Mouse (Mus musculus) heart, adult 10 weeks (tissue): ENCODE results near the gene Gm39566. TPM values are rescaled to one million over a fixed set of nuclear protein-coding genes. Genes with fewer than 3 reads are reported as not detected.

Experiments
- polyA plus RNA-seq: library from polyadenylated mRNA; stranded (reverse); fragments of 350-450 nt; fragmentation: Illumina TruSeq; extraction: RNeasy Lipid Tissue Mini Kit (QIAGEN cat#74804); gene quantifications from one replicate; pipeline ENCODE4 v1.2.3, GENCODE M21; 2014; ENCODE audit warnings: low read depth, low replicate concordance

Gene Gm39566
- polyA plus RNA-seq = not detected

DNA sequence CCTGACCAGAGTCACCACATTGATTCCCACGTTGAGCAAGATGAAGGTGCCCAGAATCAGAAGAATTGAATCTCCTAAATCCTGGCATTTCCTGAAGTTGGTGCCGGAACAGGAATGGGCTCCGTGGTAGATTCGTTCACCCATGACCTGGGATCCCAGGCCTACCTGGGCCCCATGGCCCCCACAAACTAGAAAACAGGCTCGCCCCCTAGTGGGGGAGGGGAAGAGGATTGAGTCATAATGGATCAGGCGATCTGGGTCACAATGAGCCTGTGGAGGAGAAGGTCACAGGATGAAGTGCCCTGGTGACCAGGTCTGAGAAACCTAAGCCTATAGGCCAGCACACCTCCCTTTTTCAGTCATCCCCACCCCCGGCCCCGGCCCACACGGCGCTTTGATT, at the start of gene Gm39566:
Gene Gm39566 (minus strand): TSS at position 144 of the 400 bp plus-strand sequence.

GRCm38 (mm10) chr11:69858113-69858998, 43.3 kb upstream of the Gm39566 start, which contains the start of gene Tnk1:
Gene Tnk1 (minus strand): TSS chr11:69858730.

GRCm38 (mm10) chr11:69846198-69846680, 31.1 kb upstream of the Gm39566 start, which contains the start of gene Plscr3:
Gene Plscr3 (plus strand): TSS chr11:69846376.

GRCm38 (mm10) chr11:69837952-69838713, 23.0 kb upstream of the Gm39566 start, which contains the start of gene Tmem256:
Gene Tmem256 (plus strand): TSS chr11:69838514.

GRCm38 (mm10) chr11:69837604-69837951, 22.5 kb upstream of the Gm39566 start, which contains the start of gene Nlgn2:
Gene Nlgn2 (minus strand): TSS chr11:69837784.

GRCm38 (mm10) chr11:69822080-69822479, 7.0 kb upstream of the Gm39566 start, which contains the start of gene Spem1:
Gene Spem1 (minus strand): TSS chr11:69822180.

GRCm38 (mm10) chr11:69818365-69818764, 3.3 kb upstream of the Gm39566 start, which contains the start of gene Spem2:
Gene Spem2 (minus strand): TSS chr11:69818465.

GRCm38 (mm10) chr11:69804972-69805909, 9.9 kb downstream of the Gm39566 start, which contains the start of gene Tmem102:
Gene Tmem102 (minus strand): TSS chr11:69805624.

GRCm38 (mm10) chr11:69801379-69801977, 13.6 kb downstream of the Gm39566 start, which contains the start of gene Fgf11:
Gene Fgf11 (minus strand): TSS chr11:69801857.

DNA sequence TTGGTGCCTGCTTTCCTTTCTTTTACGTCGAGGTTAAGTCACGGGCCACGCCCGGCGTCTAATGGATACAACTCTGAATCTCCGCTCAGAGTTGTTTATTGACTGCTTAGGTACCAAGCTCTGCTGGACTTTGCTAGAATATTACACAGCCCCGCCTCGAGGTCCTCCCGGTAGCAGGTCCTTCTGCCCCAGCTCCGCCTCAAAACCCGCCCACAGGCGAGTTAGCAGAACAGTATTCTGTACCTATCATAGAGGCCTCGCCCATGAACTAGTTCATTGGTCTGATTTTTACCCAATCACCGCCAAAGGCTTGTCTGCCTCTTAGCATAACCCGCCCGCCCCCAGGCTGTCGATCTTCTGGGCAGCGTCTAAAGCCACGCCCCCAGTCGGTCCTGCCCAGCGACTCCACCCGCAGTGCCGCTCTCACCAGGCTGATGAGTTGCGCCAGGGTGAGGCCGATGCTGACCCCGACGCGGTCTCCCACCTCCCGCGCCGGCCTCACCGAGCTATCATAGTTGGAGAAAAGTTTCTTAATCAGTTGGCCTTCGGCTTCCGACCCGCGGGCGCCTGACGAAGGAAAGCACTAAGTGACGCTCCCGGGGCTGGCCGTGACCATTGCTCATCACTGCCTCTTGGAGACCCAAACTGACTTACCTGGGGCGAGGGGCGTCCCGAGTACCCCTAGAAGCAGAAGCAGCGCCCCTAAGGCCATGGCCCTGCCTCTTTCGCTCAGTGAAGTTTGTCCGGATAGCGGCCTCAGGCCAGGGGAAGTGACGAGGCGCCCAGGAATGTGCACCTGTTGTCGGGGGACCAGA, 19.7 kb downstream of the Gm39566 start, which contains the start of gene Chrnb1:
Gene Chrnb1 (minus strand): TSS at position 776 of the 815 bp plus-strand sequence.

DNA sequence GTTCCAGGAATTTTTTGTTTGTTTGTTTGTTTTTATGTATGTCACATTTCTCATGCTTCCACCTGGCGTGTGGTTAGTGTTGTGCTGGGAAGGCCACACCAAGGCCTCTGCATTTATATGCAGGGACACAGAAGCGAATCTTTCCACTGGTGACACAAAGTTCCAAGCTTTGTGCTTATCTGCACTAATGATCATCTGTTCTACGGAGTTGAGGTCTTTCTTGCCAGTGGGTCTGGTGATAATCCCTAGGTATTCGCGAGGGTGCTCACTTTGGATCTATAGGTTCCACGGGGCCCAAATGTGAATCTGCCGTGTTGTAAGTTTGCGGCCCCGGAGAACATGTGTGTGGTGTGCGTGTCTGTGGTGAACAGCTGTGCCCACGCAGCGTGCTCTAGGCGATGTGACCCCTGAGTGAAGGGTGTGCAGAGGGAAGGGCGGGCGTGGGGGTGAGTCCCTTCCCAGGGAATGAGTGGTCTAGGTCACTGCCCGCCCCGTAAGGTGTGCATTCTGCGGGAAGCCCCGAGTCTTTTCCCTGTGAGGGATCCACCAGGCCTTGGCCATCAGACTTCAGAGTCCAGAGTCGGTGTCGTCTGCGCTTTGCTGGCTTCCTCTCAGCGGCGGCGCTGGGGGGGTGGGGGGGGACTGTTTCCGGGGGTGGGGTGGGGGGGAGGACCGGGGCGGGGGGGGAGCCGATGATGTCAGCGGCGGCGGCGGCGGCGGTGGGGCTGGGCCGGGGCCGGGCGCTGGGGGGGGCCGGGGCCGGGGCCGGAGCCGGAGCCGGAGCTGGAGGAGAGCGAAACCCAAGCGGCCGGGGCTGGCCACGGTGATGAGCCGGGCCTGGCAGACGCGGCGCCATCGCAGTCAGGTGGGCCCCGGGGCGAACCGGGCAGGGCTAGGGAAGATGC, 49.6 kb downstream of the Gm39566 start, which contains the start of gene Zbtb4:
Gene Zbtb4 (plus strand): TSS at position 692 of the 905 bp plus-strand sequence.

DNA sequence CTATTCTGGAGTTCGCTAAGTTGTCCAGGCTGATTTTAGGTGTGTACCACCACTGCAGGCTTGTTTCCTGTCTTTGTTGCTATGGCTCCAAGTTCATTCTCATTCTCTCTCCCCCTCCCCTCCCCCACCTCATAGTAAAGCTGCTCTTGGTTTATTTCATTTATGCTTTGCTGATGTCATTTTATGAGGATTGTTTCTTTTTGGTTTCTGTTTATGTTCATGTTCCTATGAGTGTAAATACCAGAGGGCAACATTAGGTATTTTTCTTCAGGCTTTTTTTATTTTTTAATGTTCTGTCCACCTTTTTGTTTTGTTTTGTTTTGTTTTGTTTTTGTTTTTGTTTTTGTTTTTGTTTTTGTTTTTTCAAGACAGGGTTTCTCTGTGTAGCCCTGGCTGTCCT, 53.2 kb downstream of the Gm39566 start, which contains the start of gene Slc35g3:
Gene Slc35g3 (minus strand): TSS at position 101 of the 400 bp plus-strand sequence.

Other genes starting within 250 kb of the Gm39566 start
- 7.1 TPM for gene Wrap53, start 235.0 kb downstream of the Gm39566 start, polyA plus RNA-seq
- gene Trp53, start 234.9 kb downstream of the Gm39566 start, polyA plus RNA-seq = 15.7 TPM
- 18.5 TPM for gene Atp1b2, start 209.4 kb downstream of the Gm39566 start, polyA plus RNA-seq
- gene Shbg, start 197.4 kb downstream of the Gm39566 start, polyA plus RNA-seq = not detected
- gene Sat2, start 193.3 kb downstream of the Gm39566 start, polyA plus RNA-seq = 7.8 TPM
- 102 TPM for gene Fxr2, start 182.3 kb downstream of the Gm39566 start, polyA plus RNA-seq
- not detected for gene Sox15, start 160.0 kb downstream of the Gm39566 start, polyA plus RNA-seq
- gene Mpdu1, start 152.7 kb downstream of the Gm39566 start, polyA plus RNA-seq = 26.2 TPM
- 10.7 TPM for gene Cd68, start 149.1 kb downstream of the Gm39566 start, polyA plus RNA-seq
- gene Eif4a1, start 142.9 kb downstream of the Gm39566 start, polyA plus RNA-seq = 274 TPM
- 55.9 TPM for gene Senp3, start 133.2 kb downstream of the Gm39566 start, polyA plus RNA-seq
- 3.4 TPM for gene Tnfsf13, start 129.5 kb downstream of the Gm39566 start, polyA plus RNA-seq
- 19.9 TPM for gene Tnfsf12, start 119.4 kb downstream of the Gm39566 start, polyA plus RNA-seq
- gene Tnfsfm13, start 119.2 kb downstream of the Gm39566 start, polyA plus RNA-seq = 10.4 TPM
- gene Polr2a, start 56.7 kb downstream of the Gm39566 start, polyA plus RNA-seq = 20.8 TPM
- not detected for gene Slc35g3, start 53.3 kb downstream of the Gm39566 start, polyA plus RNA-seq
- gene Zbtb4, start 49.4 kb downstream of the Gm39566 start, polyA plus RNA-seq = 24.0 TPM
- gene Chrnb1, start 19.4 kb downstream of the Gm39566 start, polyA plus RNA-seq = 7.0 TPM
- 3.8 TPM for gene Fgf11, start 13.4 kb downstream of the Gm39566 start, polyA plus RNA-seq
- gene Tmem102, start 9.7 kb downstream of the Gm39566 start, polyA plus RNA-seq = not detected
- gene Spem2, start 3.2 kb upstream of the Gm39566 start, polyA plus RNA-seq = not detected
- gene Spem1, start 6.9 kb upstream of the Gm39566 start, polyA plus RNA-seq = not detected
- gene Nlgn2, start 22.5 kb upstream of the Gm39566 start, polyA plus RNA-seq = 5.0 TPM
- gene Tmem256, start 23.2 kb upstream of the Gm39566 start, polyA plus RNA-seq = 282 TPM
- gene Plscr3, start 31.1 kb upstream of the Gm39566 start, polyA plus RNA-seq = 23.8 TPM
- not detected for gene Tnk1, start 43.4 kb upstream of the Gm39566 start, polyA plus RNA-seq
- gene Tmem95, start 62.7 kb upstream of the Gm39566 start, polyA plus RNA-seq = not detected
- gene Kctd11, start 66.1 kb upstream of the Gm39566 start, polyA plus RNA-seq = 4.2 TPM
- gene Acap1, start 80.2 kb upstream of the Gm39566 start, polyA plus RNA-seq = 0.81 TPM
- 2.9 TPM for gene 2810408A11Rik, start 85.7 kb upstream of the Gm39566 start, polyA plus RNA-seq
- gene Neurl4, start 85.8 kb upstream of the Gm39566 start, polyA plus RNA-seq = 37.7 TPM
- gene Gps2, start 98.6 kb upstream of the Gm39566 start, polyA plus RNA-seq = 44.4 TPM
- 482 TPM for gene Eif5a, start 106.7 kb upstream of the Gm39566 start, polyA plus RNA-seq
- gene Ybx2, start 120.5 kb upstream of the Gm39566 start, polyA plus RNA-seq = 32.3 TPM
- 385 TPM for gene Slc2a4, start 132.9 kb upstream of the Gm39566 start, polyA plus RNA-seq
- 0.58 TPM for gene Cldn7, start 149.5 kb upstream of the Gm39566 start, polyA plus RNA-seq
- gene Ctdnep1, start 165.9 kb upstream of the Gm39566 start, polyA plus RNA-seq = 146 TPM
- 52.8 TPM for gene Elp5, start 167.2 kb upstream of the Gm39566 start, polyA plus RNA-seq
- 418 TPM for gene Gabarap, start 175.8 kb upstream of the Gm39566 start, polyA plus RNA-seq
- 25.3 TPM for gene Phf23, start 180.5 kb upstream of the Gm39566 start, polyA plus RNA-seq
- gene Dvl2, start 185.3 kb upstream of the Gm39566 start, polyA plus RNA-seq = 5.6 TPM
- 1,086 TPM for gene Acadvl, start 200.1 kb upstream of the Gm39566 start, polyA plus RNA-seq
- gene Dlg4, start 201.6 kb upstream of the Gm39566 start, polyA plus RNA-seq = 3.2 TPM
- 0.50 TPM for gene Asgr1, start 238.8 kb upstream of the Gm39566 start, polyA plus RNA-seq